Mouse (Mus musculus): ENCODE measurements around the gene Add1.
A peak's percentile ranks its signal among the peaks of the same experiment; 100 is the strongest.
"Not testable (repeated sequence)": the region's sequence is repeated elsewhere in the genome, so short reads cannot be mapped to it uniquely, and the experiment has no call there.

Add1 gene

DNA sequence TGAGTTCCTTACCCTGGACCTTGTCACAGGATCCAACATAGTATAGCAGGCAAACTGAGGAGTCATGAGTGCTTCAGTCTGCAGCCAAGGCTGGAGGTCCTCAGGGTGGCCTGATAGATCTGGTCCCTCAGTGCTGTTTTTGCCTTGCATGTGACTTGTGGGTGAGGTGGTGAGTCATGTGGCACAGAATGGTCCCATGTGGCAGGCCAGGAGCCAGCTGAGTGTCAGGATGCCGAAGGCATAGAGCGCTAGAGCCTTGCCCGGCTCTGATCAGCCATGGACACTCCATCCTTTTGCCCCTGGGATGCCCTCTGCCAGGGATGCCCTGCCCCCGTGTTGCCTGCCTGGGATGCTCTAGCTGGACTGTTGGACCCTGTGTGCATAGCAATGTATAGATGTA is 21.6 kb upstream of the Add1 start:
- no peak for DNase-seq

DNA sequence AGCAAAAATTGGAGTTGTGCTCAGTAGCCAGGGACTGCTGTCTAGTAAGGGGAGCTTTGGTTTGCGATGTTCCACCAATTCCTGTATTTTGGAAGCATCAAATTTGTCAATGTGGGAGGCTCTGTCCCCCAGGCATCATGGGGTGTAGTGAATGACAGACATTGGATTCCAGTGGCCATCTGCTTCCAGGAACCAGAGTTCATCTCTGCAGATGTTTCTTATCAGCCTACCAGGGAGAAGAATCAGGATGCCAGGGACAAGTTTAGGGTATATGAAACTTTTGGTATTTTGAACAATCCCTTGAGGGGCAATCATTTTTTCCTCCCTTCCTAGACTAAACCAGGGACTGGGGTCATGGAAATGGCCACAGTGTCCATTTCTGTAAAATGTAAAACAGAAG is 9.6 kb upstream of the Add1 start:
- DNase-seq, result no peak

DNA sequence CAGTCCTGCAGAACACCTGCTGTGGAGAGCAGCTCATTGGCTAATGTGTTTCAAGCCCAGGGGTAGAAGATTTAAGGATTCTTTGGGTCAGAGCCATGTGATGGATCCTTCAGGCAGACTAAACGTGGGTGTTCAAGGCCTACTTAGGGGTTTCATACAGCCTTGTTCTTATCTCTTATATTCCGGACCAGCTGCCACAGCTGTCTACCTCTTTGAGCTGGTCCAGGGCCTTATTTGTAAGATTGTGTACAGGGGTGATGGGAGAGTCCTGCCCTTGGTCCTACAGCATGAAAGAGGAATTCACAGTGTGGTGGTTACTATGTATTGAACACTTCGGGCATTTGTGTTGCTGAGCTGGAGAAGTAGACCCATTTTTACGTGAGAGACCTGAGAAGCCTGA is 9.2 kb upstream of the Add1 start:
- DNase-seq, result no peak

DNA sequence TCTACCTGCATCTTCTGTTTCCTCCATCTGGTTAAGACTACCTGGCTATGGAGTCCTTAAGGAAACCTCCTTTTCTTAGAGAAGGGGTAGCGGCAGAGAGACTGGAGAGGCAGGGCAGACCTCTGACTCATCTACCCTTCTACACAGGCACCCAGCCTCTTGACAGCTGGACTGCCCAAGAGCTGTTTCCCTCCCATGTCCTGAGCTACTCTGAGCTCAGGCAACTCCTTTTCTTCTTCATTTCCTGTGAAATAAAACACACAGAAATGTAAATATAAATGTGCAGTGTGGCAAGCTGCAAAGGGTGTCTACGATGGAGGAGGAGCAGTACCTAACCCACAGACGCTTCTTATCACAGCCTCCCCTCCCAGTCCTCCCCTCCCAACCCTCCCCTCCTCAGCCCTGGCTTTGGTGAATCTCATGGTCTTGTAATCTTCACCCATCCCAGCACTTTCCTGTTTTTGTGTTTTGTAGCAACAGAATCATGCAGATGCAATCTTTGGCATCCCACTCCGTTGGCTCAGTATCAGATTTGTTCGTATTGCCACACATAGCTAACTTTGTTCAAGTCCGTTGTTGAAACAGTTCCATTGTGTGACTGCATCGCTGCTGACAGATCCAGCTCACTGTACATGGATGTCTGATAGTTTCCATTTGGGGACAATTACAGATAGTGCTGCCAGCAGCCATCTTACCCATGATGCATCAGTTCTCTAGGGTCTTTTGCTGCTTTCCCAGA is 7.8 kb upstream of the Add1 start:
- peak; percentile 34 for DNase-seq

DNA sequence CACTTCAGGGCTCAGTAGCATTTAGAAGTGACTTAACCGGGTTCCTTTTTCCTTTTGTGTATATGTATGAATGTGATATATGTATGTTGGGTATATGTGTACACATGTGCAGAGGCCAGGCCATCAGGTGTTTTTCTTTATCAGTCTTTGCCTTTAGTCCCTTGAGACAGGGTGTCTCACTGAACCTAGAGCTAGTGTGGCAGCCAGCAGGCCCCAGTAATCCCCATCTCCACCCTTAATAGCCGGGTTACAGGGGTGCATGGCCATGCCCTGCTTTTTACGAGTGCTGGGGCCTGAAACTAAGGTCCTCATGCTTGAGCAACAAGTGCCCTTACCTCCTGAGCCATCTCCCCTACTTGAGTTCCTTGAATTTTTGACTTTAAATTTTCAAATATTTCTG is 1.9 kb upstream of the Add1 start:
- no peak for DNase-seq

DNA sequence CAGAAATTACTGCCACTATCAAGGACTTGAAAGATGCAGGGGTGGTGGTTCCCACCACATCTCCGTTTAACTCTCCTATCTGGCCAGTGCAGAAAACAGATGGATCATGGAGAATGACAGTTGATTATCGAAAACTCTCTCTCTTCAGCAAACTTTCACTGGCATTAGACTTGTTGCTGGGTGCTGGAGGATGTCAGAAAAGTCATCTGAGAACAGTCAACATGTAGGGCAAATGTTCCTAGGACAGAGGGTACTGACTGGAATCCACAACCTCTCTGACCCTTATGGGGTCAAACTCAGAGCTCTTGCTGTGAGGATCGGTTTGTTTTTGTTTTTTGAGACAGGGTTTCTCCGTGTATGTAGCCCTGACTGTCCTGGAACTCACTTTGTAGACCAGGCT is 896 bp upstream of the Add1 start:
- not testable (repeated sequence) for DNase-seq

DNA sequence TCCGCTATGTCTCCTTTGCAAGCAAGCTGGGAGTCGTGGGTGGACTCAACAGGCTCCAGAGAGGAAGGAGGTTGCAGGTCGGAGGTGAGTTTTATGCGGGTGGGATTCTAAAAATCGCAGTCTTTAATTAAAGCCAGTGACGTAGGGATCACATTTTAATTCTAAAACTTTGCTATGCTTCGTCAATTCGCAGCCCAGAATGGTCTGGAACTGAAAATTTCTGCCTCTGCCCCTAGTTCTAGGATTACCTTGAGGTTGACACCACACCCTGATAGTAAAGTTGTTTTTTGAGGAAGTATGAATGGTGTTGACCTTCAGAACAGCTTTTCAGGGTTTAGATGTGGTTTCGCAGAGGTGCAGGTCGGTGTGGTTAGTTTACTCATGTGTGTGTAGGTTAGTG is 1.3 kb downstream of the Add1 start:
- DNase-seq, result no peak

DNA sequence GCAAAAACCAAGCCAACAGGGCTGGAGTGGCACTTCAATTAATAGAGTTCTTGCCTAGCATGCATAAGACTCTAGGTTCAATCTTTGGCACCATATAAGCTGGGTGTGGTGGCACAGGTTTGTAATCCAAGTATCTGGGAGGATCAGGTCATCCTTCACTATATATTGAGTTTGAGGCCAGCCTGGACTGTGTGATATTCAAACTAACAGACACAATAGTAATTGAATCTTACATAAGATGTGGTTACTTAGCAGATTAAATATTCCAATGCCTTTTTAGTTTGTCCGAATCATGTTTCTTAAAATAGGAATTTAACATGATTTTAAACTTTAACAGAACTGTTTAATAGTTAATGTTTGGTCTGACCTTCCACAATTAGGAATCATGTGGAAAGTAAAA is 2.8 kb downstream of the Add1 start:
- DNase-seq, result no peak

DNA sequence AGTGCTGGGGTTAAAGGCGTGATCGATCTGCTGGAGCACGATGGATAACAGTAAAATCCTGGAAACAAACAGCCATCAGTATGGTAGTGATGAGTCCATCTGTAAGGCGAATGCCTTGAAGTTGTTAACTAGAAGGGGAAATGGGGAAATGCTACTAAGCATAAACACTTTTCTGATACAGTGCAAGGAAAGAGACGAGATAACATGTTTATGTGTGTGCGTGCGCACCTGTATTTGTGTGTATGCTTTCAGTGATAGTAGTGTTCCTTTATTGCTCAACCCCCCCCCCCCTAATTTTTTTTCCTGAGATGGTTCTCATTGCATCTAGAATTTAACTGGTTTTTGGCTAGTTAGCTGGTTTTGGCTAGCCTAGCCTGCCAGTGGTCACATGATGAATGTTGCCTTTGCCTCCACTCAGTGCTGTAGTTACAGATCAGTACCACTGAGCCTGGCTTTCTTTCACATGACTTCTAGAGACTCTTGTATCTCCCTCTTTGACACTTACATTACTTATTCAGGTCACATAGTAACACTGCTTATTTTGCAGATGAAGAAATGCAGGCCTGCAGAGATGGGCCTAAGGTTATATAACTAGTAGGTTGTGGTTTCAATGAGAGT is 4.7 kb downstream of the Add1 start:
- DNase-seq, result no peak

DNA sequence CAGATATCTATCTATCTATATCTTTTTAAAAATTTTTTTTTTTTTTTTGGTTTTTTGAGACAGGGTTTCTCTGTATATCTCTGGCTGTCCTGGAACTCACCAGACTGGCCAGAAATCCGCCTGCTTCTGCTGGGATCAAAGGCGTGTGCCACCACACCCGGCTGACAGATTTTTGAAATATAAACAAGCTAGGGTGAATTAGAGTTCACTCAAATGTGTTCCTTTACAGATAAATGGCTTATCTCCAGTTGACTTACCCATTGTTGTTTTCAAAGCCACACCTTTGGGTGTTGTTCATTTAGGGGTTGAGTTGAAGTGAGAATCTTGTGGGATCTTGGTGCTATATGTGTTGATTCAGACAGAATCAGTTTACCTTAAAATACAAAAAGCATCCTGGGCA is 5.9 kb downstream of the Add1 start:
- no peak for DNase-seq

DNA sequence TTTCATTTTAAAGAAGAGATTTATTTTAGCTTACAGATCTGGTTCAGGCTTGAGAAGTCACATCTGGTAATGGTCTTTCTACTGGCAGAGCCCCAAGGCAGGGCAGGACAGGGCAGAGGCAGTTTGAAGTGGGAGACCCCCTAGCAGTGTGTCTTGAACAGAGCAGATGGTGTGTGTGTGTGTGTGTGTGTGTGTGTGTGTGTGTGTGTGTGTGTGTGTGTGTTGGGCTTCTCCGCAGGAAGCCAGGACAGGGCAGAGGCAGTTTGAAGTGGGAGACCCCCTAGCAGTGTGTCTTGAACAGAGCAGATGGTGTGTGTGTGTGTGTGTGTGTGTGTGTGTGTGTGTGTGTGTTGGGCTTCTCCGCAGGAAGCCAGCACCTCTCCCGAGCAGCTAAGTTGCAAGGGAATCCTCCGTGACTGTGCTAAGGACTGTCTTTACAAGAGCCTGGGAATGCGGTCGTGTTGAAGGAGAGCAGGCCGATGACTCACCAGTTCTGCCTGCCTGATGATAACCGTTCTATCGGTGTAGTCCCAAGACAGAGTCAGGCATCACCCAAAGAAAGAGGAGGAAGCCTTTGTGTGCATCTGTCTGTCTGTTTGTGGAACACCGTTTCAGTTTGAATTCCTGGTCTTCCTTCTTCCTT is 8.3 kb downstream of the Add1 start:
- DNase-seq, result peak; percentile 51

DNA sequence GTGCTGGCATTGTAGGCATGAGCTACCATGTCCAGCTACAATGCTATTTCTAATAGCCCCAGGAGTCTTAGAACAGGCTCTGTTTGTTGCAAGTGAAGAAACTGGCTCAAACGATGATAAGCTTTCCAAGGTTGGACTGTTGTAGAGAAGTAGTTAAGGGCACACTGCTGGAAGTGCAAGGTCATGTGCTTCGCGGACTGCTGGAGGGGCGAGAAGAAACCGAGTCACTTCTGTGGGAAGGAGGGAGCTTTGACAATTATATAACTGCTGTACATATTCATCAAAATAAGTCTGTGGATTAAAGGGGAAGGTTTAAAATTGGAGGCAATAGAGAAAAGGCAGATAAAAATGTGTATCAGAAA is 8.8 kb downstream of the Add1 start:
- no peak for DNase-seq

DNA sequence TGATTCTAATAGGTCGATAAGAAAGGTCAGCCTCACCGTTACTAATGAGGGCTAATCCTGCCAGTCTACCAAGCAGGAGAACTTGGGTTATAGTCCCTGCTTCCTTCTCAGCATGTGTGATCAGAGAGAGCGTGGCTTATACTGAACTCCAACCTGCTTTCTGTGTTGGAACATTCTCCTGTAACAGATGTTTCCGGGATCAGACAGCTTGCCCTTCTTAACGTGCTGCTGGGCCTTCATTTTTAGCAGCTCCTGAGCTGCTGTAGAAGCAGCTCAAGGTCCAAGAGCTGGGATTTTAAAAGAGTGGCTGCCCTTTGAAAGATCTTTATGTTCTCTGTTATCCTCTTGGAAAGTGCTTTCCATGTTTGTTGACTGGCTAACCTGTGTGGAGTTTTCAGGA is 11.8 kb downstream of the Add1 start:
- no peak for DNase-seq

DNA sequence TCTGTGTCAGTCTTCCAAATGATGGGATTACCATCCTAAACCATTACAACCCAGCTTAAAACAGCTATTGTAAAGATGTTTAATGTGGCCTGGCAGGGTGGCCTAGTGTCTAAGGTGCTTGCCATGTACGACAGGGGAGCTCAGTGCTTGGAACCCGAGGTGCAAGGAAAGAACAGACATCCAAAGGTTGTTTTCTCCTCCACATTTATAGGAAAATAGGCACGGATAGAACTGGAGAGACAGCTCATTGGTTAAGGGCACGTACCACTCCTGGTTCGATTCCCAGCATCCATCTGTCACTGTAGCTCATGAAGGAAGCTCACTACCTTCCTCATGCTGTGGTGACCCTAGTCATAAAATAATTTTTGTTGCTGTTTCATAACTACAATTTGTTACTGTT is 14.4 kb downstream of the Add1 start:
- DNase-seq, result no peak

DNA sequence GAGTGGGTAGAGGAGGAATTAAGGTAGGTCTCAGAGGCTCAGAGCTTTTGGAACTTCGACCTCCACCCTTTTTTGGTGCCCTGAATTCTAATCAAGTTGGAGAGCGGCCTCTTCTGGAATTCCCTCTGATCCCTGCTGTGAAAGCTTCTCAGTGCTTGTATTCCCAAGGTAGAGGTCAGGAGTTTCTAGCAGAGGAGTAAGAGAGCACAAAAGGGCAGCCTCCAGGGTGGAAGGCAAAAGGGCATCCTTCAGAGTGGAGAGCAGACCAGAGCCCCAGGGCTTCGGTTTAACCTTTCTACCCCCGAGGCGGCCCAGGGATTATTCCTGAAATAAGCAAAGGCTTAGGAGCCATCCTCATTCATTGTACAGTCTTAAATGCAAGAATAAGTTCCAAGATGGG is 16.6 kb downstream of the Add1 start:
- peak; percentile 39 for DNase-seq

DNA sequence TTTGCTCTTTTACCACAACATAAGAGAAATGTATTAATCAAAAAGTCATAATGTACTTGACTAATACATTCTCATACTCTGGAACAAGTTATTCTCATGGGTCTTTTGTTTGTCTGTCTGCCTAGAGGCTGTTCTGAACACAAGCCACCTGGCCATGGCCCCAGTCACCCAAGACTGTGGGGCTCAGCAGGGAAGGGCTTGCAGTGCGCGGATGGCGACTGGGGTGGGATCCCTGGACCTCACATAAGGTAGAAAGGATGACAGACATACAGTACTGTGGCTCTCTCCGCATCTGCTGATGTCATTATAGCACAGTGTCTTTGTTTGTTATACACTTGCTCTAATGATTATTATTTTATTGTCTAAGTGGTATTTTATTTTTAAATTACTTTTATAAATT is 17.2 kb downstream of the Add1 start:
- no peak for DNase-seq

DNA sequence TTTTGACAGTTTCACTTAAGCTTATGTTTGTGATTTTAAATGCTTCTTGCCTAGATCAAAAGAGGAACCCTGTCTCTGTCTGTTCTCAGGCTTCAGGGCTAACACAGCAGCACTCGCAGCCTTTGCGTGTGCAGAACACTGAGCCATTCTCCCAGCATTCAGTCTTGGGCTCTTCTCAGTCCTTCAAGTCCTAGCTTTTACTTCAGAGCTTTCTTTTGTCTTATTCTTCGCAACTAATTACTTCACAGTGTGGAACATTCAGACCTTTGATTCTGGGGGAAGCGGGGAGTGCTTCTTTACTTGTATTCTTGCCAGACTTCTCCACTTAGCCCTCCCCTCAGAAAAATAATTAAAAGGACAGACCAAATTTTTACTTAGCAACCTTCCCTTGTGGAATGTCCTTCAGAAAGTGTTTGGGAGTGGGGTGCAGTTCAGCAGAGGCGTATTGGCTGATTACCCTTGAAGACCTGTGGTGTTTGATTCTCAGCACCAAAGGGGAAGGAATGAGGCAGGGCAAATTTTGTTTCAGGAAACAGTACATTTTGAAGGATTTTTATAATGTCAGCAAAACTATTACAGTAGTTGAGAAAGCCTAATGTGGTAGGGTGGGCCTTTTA is 18.0 kb downstream of the Add1 start:
- no peak for DNase-seq

DNA sequence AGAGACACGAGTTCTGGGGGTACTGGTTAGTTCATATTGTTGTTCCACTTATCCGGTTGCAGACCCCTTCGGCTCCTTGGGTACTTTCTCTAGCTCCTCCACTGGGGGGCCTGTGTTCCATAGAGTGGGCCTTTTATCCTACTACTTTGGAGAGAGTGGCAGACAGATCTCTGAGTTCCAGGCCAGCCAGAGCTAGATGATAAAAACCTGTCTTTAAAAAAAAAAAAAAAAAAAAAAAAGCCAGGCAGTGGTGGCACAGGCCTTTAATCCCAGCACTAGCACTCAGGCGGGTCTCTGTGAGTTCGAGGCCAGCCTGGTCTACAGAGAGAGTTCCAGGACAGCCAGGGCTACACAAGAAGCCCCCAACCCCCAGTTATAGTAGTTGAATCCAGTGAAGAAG is 18.8 kb downstream of the Add1 start:
- DNase-seq, result not testable (repeated sequence)

DNA sequence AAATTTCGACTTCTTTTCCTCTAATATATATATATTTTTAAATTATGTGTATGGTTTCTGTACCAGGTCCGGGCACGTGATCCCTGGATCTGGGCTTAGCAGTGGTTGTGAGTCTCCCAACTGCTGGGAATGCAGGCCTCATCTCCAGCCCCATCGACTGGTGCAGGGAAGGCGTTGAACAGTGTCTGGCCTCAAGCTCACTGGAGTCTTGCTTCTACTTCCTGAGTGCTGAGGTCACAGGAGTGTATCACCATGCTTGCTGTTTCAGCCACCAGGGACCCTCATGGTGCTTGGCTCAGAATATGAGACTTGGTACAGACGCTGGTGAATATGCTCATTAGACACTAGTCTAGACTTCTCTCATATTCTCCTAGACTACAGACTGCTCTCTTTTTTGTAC is 19.2 kb downstream of the Add1 start:
- no peak for DNase-seq

DNA sequence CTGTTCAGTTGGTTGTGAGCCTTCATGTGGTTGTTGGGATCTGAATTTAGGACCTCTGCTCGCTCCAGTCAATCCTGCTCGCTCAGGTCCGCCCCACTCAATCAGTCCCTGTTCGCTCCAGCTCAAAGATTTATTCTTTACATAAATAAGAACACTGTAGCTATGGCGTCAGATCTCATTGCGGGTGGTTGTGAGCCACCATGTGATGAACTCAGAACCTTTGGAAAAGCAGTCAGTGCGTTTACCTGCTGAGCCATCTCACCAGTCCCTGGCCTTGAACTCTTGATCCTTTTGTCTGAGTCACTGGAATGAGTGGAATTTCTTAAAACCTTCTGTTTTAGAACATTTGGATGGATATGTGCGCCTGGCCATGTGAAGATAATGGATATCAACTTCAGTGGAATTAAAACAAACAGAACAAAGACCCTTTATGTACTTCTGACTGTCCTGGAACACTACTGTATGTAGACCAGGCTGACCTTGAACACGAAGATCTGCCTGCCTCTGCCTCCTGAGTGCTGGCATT is 19.8 kb downstream of the Add1 start:
- DNase-seq, result no peak

DNA sequence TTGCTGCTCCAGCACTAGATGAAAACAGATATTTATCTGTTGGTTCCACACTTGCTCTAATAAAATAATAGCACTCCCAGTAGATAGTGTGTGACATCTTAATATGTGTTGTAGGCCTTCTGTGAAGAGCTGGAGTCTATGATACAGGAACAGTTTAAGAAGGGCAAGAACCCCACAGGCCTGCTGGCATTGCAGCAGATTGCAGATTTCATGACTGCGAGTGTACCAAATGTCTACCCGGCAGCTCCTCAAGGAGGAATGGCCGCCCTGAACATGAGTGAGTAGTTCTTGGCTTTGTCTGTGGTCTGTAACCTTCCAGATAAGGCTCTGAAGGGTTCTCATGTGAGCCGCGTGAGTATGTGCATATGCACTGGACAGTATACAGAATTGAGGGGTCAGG is 31.1 kb downstream of the Add1 start:
- DNase-seq, result no peak

DNA sequence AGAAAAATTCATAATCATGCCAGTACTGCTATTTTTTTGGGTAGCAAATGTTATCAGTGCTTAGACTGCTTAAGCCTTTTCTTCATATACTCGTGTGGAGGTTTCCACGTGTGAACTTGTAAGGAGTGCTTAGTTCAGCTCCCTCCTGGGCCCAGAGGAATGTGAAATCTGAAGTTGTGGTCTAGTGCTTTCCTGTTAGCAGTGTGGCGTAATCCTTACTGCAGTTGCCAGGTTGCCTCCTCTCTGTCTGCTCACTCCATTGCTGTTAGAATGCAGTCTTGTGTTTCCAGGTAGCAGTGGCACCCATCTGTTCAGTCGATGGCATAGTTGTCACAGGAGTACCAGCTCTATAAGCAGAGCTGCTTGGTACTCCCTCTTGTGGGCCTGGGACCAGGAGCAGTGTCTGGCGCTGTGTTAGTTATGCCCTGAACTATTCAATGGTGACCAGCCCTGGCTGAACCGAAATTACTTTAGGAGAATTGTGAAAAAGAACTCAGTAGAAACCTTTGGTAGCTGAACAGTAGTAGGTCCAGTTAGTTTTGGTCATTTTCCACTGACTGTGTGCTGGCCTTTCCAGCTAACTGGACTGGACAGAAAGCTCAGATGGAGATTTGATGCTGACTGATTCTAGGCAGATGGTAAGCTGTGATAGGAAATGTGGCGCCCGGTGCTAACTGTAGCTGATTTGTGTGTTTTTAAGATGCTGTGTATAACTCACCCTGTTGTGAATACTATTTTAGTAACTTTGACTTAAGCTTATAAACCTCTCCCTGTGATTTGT is 33.8 kb downstream of the Add1 start:
- DNase-seq, result no peak

DNA sequence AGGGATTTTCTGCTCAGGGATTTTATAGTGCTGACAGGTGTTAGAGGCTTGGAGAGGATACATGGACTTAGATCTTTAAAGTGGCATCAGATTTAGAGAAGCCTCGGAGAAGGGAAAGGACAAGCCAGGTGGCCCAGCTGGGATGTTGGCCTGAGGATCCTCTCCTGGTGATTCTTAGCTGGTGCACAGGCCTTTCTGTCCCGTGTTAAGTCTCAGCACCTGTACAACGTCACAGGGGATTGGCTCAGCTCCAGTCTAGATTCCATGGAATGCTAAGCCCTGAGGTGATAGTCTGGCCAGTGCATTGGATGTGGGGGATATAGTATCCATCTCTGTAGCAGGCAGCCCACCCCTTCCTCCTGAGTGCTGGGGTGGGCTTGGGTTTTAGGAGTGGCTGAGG is 34.8 kb downstream of the Add1 start:
- DNase-seq, result no peak

All from kidney, postnatal 14 days (tissue).